In the genomic region with DNA sequence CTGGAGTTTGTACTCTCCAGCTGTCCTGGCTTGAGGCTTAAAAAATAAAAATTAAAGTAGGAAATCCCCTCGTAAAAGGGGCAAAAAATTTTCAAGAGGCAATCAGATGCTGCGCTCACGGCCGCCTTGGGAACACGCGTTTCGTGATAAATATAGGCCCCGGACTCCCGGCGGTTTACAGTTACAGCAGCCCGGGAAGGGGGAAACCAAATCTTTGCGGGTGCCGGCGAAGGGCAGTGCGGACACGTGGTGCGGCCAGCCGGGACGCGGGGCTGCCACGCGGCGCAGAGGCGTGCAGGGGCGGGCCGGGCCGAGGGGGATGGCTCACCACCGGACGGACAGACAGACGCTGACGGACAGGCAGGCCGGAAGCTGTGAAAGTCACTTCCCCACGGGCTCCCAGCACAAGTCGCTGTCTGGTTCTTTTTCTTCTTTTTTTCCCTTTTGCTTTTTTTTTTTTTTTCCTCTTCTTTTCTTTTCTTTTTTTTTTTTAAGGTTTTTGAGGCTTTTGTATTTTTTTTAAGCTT, we compare ENCODE assay signal across 7 mouse cellular contexts.
A peak's percentile ranks its signal among the peaks of the same experiment; 100 is the strongest.
DNase-seq lines count a peak whose midpoint lies in the region; ATAC-seq and TF ChIP-seq lines count a peak whose summit lies in the region.
"Not testable (repeated sequence)": the region's sequence is repeated elsewhere in the genome, so short reads cannot be mapped to it uniquely, and the experiment has no call there.

No protein-coding gene starts in this region.

- ATAC-seq in heart, postnatal 0 days (ENCODE audit: insufficient read depth, low read depth), result peak; percentile 27; the same call in 1 of the 2 replicates
- 0 out of 2 replicates have a peak, but pooled peaks have one; percentile 51 for ATAC-seq in liver, embryonic 12.5 days
- ATAC-seq in megakaryocyte progenitor cell, adult 5-6 weeks (replicated peaks; ENCODE audit: poor library complexity), result peak; percentile 88
- ATAC-seq in stomach, embryonic 14.5 days (ENCODE audit: insufficient number of reproducible peaks, insufficient read depth, low FRiP score, low read depth), result peak; percentile 63; the same call in 1 of the 2 replicates

- not testable (repeated sequence) for H3K36me3 ChIP-seq in MEL (ENCODE audit: control insufficient read depth in 1 of 2, insufficient read depth in 2 of 2, low read length in 2 of 2); heart, postnatal 0 days (replicated peaks; ENCODE audit: control insufficient read depth, insufficient read depth, low read length); liver, embryonic 12.5 days; stomach, embryonic 14.5 days (ENCODE audit: control insufficient read depth, insufficient read depth, low read length)

- DNase-seq in MEL (ENCODE audit: low read depth, low spot score); heart, postnatal 0 days (ENCODE audit: low spot score): not testable (repeated sequence)
- peak; percentile 2 for DNase-seq in adrenal gland, postnatal 10 days
- peak; percentile 12 for DNase-seq in gastrocnemius, adult 18-20 months (ENCODE audit: low spot score)

- not testable (repeated sequence) for TF ChIP-seq CTCF in MEL (IDR thresholded peaks at IDR 0.05 in 2 of 3, conservative IDR thresholded peaks at IDR 0.05 in 1 of 3; ENCODE audit: control insufficient read depth in 1 of 3, insufficient read depth in 1 of 3, low read depth in 2 of 3, low read length in 3 of 3, poor library complexity in 1 of 3, severe bottlenecking in 1 of 3); heart, postnatal 0 days (IDR thresholded peaks at IDR 0.05; ENCODE audit: low read depth)

- not testable (repeated sequence) for H3K9me3 ChIP-seq in MEL (replicated peaks; ENCODE audit: insufficient read depth, low read length); heart, postnatal 0 days (replicated peaks; ENCODE audit: control insufficient read depth, low read length); liver, embryonic 12.5 days (replicated peaks); stomach, embryonic 14.5 days (ENCODE audit: control insufficient read depth, low read depth, low read length)

- 83% methylated on average over 23 of the region's 34 CpGs for WGBS in heart, postnatal 0 days
- WGBS in liver, embryonic 12.5 days (ENCODE audit: insufficient replicate concordance), result 57% methylated on average over 20 of the region's 34 CpGs
- 80% methylated on average over 25 of the region's 34 CpGs for WGBS in stomach, embryonic 14.5 days

- H3K27ac ChIP-seq in MEL (ENCODE audit: control insufficient read depth, low read depth, low read length); heart, postnatal 0 days (ENCODE audit: low read depth); liver, embryonic 12.5 days; stomach, embryonic 14.5 days (ENCODE audit: low read length): not testable (repeated sequence)

- TF ChIP-seq RAD21 in MEL (IDR thresholded peaks at IDR 0.05; ENCODE audit: low read depth, low read length), result not testable (repeated sequence)

- H3K79me2 ChIP-seq in MEL (ENCODE audit: control insufficient read depth, insufficient read depth, low read length, poor library complexity), result not testable (repeated sequence)

- TF ChIP-seq POLR2A in MEL (IDR thresholded peaks at IDR 0.05; ENCODE audit: control insufficient read depth in 1 of 2, insufficient read depth in 1 of 2, low read depth in 1 of 2, low read length in 2 of 2, poor library complexity in 1 of 2), result not testable (repeated sequence)

- TF ChIP-seq EP300 in MEL (IDR thresholded peaks at IDR 0.05; ENCODE audit: low read depth in 1 of 2, low read length in 2 of 2); heart, postnatal 0 days (IDR thresholded peaks at IDR 0.05; ENCODE audit: low read depth): not testable (repeated sequence)

- H3K27me3 ChIP-seq in MEL (ENCODE audit: control insufficient read depth in 1 of 2, insufficient read depth in 2 of 2, low read length in 2 of 2); heart, postnatal 0 days (ENCODE audit: control insufficient read depth, insufficient read depth, low read length); liver, embryonic 12.5 days (replicated peaks); stomach, embryonic 14.5 days (ENCODE audit: control insufficient read depth, insufficient read depth, low read length): not testable (repeated sequence)

- H3K4me3 ChIP-seq in MEL (ENCODE audit: control insufficient read depth in 1 of 2, insufficient read depth in 1 of 2, low read depth in 2 of 2, low read length in 2 of 2), result peak overlapping the region; percentile 40 to 51; a peak in 3 of 4 replicates
- H3K4me3 ChIP-seq in heart, postnatal 0 days (ENCODE audit: low read depth, low read length); liver, embryonic 12.5 days; stomach, embryonic 14.5 days (ENCODE audit: low read depth, low read length): not testable (repeated sequence)

- not testable (repeated sequence) for H3K4me2 ChIP-seq in heart, postnatal 0 days (ENCODE audit: low read depth, low read length); liver, embryonic 12.5 days; stomach, embryonic 14.5 days (replicated peaks; ENCODE audit: low read depth, low read length)

- H3K4me1 ChIP-seq in MEL (ENCODE audit: control insufficient read depth in 1 of 2, insufficient read depth in 2 of 2, low read length in 2 of 2); heart, postnatal 0 days (ENCODE audit: control insufficient read depth, insufficient read depth); liver, embryonic 12.5 days; stomach, embryonic 14.5 days (ENCODE audit: control insufficient read depth, insufficient read depth, low read length): not testable (repeated sequence)

- H3K9ac ChIP-seq in MEL (ENCODE audit: control insufficient read depth, low read depth, low read length, poor library complexity, severe bottlenecking), result peak overlapping the region; percentile 73
- H3K9ac ChIP-seq in heart, postnatal 0 days (replicated peaks; ENCODE audit: low read depth, low read length); liver, embryonic 12.5 days; stomach, embryonic 14.5 days (replicated peaks; ENCODE audit: low read depth, low read length): not testable (repeated sequence)

Comparison
In these comparisons a context has a peak if more than half of its experiments do, and no peak if none do; other contexts are left out.
1. ATAC-seq: peak in every context shown above with its lines; median percentile 88 in megakaryocyte progenitor cell, adult 5-6 weeks; 63 in stomach, embryonic 14.5 days; 51 in liver, embryonic 12.5 days; 27 in heart, postnatal 0 days.